Mouse (Mus musculus) limb, embryonic 12.5 days (tissue): ENCODE results near the gene Ccdc117. TPM values are rescaled to one million over a fixed set of nuclear protein-coding genes. Genes with fewer than 3 reads are reported as not detected.

Source experiments
- ATAC-seq: fragments of 200-750 bp; cut with Nextera tagmentation; 2 replicates; pipeline ENCODE4 v1.8.0; 2017; ENCODE audit warnings: low read depth, moderate TSS enrichment; ENCODE audit not compliant: insufficient number of reproducible peaks, insufficient read depth, low FRiP score, low TSS enrichment
- H3K27ac ChIP-seq: fragments of 300-500 bp; sonication (generic); 2 replicates; pipeline ENCODE4 v1.5.1; 2016; ENCODE audit warnings: mild to moderate bottlenecking, moderate library complexity
- H3K27me3 ChIP-seq: fragments of 300-500 bp; sonication (generic); 2 replicates; pipeline ENCODE4 v1.6.1; 2016; ENCODE audit warnings: mild to moderate bottlenecking, moderate library complexity
- H3K36me3 ChIP-seq: fragments of 300-500 bp; sonication (generic); 2 replicates; pipeline ENCODE4 v1.6.1; 2016; ENCODE audit warnings: mild to moderate bottlenecking, moderate library complexity
- H3K4me1 ChIP-seq: fragments of 300-500 bp; sonication (generic); replicated peaks from 2 replicates; pipeline ENCODE4 v1.6.1; 2016
- H3K4me2 ChIP-seq: fragments of 300-500 bp; sonication (generic); 2 replicates; pipeline ENCODE4 v1.6.1; 2016; ENCODE audit warnings: mild to moderate bottlenecking, moderate library complexity
- H3K4me3 ChIP-seq: fragments of 300-500 bp; sonication (generic); replicated peaks from 2 replicates; pipeline ENCODE4 v1.5.1; 2016; ENCODE audit warnings: mild to moderate bottlenecking
- H3K9ac ChIP-seq: fragments of 300-500 bp; sonication (generic); replicated peaks from 2 replicates; pipeline ENCODE4 v1.6.1; 2016; ENCODE audit warnings: mild to moderate bottlenecking, moderate library complexity
- H3K9me3 ChIP-seq: fragments of 300-500 bp; sonication (generic); 2 replicates; pipeline ENCODE4 v1.6.1; 2016; ENCODE audit warnings: mild to moderate bottlenecking, moderate library complexity
- WGBS: fragments of 180-500 bp; shearing (Covaris S2); methylation state at CpG from one replicate; pipeline ENCODE4 v1.1.7; 2016; 5-methylcytosine and 5-hydroxymethylcytosine counted together
- polyA plus RNA-seq: library from polyadenylated mRNA; unstranded; fragments of >200 nt; fragmentation: Nextera tagmentation; extraction: Ambion mirVana; gene quantifications from 2 replicates; pipeline ENCODE4 v1.2.1, GENCODE M21; 2016

The Ccdc117 gene
- polyA plus RNA-seq, 1 experiment from 2014 or later = 30.1 TPM

DNA sequence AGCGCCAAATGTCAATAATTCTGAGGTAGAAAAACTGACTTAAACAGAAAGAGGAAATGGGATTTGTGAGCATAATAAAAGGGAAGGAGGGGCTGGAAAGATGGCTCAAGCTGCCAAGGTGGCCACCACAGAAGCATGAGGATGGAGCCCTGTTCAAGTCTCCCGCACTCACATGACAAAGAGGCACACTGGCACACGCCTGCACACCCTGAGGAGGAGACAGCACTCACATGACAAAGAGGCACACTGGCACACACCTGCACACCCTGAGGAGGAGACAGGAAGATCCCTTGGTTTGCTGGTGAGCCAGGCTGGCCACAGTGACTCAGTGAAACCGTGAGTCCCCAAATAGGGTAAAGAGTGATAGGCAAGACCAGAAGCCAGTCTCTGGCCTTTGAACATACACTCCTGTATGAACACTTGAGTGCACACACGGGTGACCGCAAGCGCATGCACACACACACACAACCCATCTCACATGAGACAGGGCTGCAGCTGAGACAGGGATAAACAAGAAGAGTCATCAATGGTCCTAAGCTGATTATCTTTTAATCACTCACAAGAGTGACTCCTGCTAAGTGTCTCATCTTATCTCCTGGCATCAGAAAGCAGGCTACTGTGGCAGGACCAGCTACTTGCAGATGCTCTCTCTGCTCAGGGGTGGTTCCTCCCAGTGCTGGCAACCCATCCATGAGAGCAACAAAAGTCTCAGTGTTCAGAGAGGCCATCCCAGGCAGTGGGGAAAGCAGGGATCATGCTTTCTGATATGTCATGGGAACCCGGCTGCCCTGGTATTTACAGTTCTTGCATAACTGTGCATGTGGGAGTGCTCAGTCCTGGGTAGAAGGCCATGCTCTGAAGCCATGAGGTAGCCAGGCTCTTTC is 32.5 kb downstream of the Ccdc117 start:
- Histone ChIP-seq H3K36me3 (no peaks in the 10 kb centered on the region), H3K9ac (no peak overlapping the region), H3K9me3 (no peaks in the 10 kb centered on the region), H3K27me3 (no peaks in the 10 kb centered on the region), H3K4me2 (no peak overlapping the region), H3K4me1 (no peaks in the 10 kb centered on the region), H3K4me3 (no peak overlapping the region), H3K27ac (no peak overlapping the region)
- ATAC-seq = no peak
- 81% methylated on average over 8 of the region's 8 CpGs for WGBS

DNA sequence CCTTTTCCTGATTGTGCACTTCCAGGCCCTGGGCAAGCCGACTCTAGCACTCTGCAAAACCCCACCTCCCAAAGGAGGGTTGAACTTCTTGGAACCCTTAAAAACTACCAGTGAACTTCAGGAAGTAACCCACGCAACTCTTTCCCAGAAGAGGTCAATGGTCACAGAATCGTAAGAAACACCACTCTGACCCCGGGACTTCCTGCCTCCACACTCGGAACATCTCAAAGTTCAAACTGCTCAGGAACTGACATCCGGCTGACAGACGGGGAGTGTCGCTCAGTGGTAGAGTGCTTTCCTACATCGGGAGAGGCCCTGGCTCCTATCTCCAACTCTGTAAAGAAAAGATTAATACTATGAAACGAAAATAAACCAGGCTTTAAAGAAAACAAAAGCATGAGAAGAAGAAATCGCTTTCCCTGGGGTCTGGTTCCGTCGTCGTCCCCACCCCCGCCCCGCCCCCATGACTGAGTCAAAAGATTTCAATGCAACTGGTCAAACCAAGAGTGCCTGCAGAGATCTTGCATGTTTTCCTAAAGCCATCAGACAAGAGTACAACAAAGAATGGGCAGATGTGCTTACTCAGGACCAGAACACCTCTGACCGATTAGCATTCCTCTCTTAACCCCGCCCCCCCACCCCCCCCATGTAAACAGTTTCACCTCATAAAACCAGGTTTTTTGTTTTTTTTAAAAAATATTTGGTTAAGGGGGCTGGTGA is 36.0 kb downstream of the Ccdc117 start:
- no peak overlapping the region for H3K4me3 ChIP-seq
- ATAC-seq = no peak

DNA sequence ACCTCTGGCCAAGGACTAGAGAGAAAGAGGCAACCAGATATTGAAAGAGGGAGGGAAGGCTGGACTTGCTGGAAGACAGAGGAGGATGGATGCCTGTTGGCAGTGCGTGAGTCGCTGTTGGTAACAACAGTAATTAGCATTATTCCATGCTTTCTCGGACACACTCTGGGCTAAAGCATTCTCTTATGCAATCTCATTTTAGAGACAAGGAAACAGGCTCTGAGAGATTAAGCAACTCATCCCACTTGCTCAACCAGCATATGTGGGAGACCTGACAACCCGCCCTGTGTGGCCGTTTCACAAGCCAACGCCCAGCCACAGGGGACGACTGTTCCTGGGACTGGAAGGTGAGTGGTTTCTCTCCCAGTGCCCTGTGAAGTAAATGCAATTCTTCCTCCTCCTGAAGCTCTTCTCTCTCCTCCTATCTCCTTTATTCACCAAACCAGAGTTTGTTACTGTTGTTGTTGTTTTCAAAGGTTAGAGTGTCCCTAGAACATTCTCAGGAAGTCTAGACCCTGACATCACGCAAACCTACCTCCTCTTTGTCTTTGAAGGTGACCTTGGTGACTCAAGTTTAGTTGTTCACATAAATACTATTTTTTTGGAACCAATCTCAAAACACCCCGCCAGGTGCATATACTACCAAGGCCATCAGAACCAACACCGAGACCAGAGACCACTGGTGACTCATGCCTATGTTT is 39.5 kb downstream of the Ccdc117 start:
- Histone ChIP-seq H3K9me3 (no peaks in the 10 kb centered on the region), H3K27ac (no peak overlapping the region), H3K4me3 (no peak overlapping the region), H3K9ac (no peak overlapping the region), H3K27me3 (no peaks in the 10 kb centered on the region), H3K4me2 (no peak overlapping the region), H3K36me3 (no peaks in the 10 kb centered on the region), H3K4me1 (no peaks in the 10 kb centered on the region)
- no peak for ATAC-seq
- 86% methylated on average over 10 of the region's 10 CpGs for WGBS

More for the DNA sequence above, 36.0 kb downstream of the Ccdc117 start:
- Histone ChIP-seq H3K36me3 (no peaks in the 10 kb centered on the region), H3K9me3 (no peaks in the 10 kb centered on the region), H3K4me2 (peak overlapping the region; percentile 15; the same call in 1 of the 2 replicates), H3K27me3 (no peaks in the 10 kb centered on the region), H3K4me1 (no peaks in the 10 kb centered on the region), H3K9ac (no peak overlapping the region), H3K27ac (no peak overlapping the region)
- WGBS = 43% methylated on average over 18 of the region's 18 CpGs

DNA sequence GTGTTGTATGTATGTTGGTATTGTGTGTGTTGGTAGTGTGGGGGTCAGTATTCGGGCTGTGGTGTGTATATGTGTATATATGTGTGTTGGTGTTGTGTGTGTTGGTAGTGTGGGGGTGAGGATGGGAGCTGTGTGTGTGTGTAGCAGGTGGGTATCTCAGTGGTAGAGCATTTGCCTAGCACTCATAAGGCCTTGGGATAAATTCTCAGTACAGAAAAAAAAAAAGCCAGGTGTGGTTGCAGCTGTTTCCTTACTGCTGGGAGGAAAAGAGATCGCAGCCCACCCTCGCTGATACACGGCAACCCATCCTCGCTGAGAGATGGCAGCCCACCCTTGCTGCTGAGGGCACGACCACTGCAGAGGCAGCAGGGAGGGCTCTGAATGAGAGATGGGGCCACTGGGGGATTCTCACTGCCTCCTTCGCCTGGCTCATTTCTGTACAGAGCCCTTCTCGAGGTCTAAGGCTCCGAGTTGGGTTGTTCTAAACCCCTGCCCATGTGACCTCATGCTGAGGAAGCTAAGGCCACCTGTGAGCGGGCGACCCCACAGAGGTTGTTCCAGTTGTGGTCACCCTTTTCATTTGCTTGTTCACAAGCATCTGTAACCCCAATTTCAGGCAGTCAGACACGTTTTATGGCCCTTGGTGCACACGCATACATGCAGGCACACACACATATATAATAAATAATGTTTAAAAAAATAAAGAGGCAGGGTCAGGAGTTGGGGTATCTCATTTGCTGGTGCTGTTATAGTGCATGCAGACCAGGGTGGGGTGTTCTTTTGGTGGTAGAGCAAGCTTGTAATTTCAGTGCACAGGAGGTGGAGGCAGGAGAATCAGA is 40.9 kb downstream of the Ccdc117 start:
- H3K4me1 ChIP-seq = no peaks in the 10 kb centered on the region
- H3K4me3 ChIP-seq = no peak overlapping the region
- no peaks in the 10 kb centered on the region for H3K27me3 ChIP-seq
- H3K36me3 ChIP-seq = no peaks in the 10 kb centered on the region
- WGBS = 78% methylated on average over 13 of the region's 13 CpGs
- H3K27ac ChIP-seq = no peak overlapping the region
- no peaks in the 10 kb centered on the region for H3K9me3 ChIP-seq
- no peak for ATAC-seq
- no peak overlapping the region for H3K4me2 ChIP-seq
- no peak overlapping the region for H3K9ac ChIP-seq

DNA sequence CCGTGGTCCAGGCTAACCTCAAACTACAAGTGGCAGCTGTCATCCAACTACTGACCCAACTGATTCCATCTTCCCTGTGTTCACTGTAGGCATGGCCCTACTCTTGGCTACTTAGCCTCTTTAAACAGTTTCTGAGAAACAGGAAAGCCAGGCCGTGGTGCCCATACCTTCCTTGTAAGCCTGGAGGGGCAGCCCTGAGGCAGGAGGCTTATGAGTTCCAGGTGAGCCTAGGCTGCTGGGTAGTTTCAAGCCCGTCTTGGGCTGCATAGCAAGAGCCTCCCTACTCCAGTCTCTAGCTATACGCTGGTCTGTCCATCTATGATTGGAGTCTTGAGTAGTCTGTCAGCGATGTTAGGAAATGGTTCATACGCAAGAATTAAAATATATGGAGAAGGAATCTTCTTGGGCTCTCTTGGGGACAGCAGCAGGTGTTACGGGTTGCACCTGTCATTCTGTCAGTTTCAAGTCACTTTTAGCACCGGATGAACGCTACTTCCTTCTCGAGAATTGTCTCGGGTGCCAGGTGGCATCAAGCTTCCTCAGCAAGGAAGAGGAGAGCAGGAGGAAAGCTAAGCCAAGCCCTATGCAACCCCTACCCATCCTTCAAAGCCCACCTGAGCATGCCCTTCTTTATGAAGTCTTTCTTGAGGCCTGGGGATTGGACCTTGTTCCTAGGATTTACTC is 41.9 kb downstream of the Ccdc117 start:
- no peaks in the 10 kb centered on the region for H3K27me3 ChIP-seq
- H3K27ac ChIP-seq = no peak overlapping the region
- no peak for ATAC-seq
- no peak overlapping the region for H3K9ac ChIP-seq
- 83% methylated on average over 11 of the region's 11 CpGs for WGBS
- no peak overlapping the region for H3K4me3 ChIP-seq
- H3K4me2 ChIP-seq = no peak overlapping the region
- H3K9me3 ChIP-seq = no peaks in the 10 kb centered on the region
- H3K36me3 ChIP-seq = no peaks in the 10 kb centered on the region
- H3K4me1 ChIP-seq = no peaks in the 10 kb centered on the region

DNA sequence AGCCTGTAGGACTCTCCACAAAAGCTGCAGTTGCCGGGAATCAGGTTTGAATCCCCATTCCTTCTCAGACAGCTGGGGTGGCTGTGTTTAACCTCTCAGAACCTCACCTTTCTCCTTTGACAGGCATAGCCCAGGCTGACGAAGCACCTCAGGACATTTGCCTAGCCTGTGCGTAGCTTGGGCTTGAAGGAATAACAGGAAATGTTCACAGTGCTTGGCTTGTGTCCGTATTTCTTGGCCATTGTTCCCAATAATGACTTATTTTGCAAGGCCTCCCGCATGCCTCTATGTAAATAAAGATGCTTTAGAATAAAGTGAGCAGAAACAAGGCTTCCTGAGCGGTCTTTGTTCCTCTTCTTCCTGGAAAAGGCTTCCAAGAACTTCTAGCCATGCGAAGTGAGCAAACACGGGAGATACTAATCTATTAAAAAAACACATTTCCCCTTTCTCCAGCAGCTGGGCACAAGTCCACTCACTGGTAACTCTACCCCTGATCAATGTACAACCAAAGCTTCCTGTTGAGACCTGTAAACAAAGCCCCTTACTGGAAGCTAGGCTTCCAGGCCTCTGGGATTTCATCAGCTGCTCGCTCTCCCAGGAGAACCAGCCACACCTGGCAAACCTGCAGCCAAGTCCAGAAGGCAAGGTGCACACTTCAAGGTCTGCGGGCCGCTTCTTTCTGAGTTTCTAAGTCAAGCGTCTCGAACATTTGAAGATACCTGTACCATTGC is 42.9 kb downstream of the Ccdc117 start:
- H3K27me3 ChIP-seq = no peaks in the 10 kb centered on the region
- WGBS = 78% methylated on average over 13 of the region's 13 CpGs
- no peak overlapping the region for H3K4me3 ChIP-seq
- no peak for ATAC-seq
- H3K27ac ChIP-seq = no peak overlapping the region
- H3K9ac ChIP-seq = no peak overlapping the region
- no peaks in the 10 kb centered on the region for H3K9me3 ChIP-seq
- no peaks in the 10 kb centered on the region for H3K36me3 ChIP-seq
- no peak overlapping the region for H3K4me2 ChIP-seq
- no peaks in the 10 kb centered on the region for H3K4me1 ChIP-seq

DNA sequence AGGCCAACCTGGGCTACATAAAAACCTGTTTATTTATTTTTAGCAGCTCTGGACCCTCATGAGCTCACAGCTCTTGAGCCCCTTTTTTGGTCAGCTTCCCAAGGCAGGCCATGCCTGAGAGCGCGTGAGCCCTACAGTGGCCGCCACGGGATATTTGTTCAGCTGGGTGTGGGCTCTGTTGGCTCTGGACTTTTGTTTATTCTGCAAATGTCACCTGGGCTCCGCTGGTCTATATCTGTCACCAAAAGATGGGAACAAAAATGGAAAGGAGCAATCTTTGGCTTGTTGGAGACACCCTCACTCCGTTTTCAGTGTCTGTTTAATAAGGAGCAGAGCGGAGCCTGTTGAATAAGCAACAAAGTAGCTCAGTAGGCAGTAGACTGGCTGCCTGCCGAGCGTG is 43.6 kb downstream of the Ccdc117 start:
- Histone ChIP-seq H3K9ac (no peak overlapping the region), H3K4me2 (no peak overlapping the region), H3K27ac (no peak overlapping the region), H3K9me3 (no peaks in the 10 kb centered on the region), H3K4me1 (no peaks in the 10 kb centered on the region), H3K36me3 (no peaks in the 10 kb centered on the region), H3K4me3 (no peak overlapping the region), H3K27me3 (no peaks in the 10 kb centered on the region)
- ATAC-seq = no peak
- WGBS = 87% methylated on average over 9 of the region's 9 CpGs

DNA sequence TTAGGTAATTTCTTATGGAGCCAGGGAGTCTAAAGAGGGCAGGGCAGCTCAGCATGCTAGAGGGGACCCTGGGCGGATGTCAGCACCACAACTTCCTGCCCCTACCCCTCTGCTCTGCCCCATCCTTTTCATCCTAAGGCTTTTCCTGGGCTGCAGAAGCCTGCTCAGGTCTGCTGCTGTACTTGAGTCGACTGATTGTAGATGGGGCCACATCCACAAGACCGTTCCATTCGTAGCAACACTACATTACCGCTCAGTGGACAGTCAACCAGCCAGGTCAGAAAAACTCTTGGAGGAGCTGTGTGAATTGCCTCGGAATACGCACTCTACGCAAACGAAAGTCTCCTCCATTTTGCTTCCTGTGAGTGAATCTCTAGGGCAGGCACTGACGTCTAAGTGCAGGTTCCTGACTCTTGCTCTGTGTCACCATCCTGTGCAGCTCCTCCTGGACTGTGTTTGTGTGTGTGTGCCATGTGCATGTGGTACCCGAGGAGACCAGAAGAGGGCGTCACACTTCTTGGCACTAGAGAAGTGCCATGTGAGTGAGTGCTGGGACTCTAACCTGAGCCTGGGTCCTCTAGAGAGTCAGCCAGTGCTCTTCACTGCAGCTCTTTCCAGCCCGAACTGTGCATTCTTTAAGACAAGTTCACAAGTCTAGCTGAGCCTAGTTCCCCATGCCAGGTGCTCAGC is 45.3 kb downstream of the Ccdc117 start:
- Histone ChIP-seq H3K4me3 (no peak overlapping the region), H3K4me2 (no peak overlapping the region), H3K36me3 (no peaks in the 10 kb centered on the region), H3K27ac (no peak overlapping the region), H3K9me3 (no peaks in the 10 kb centered on the region), H3K4me1 (no peaks in the 10 kb centered on the region), H3K9ac (no peak overlapping the region), H3K27me3 (no peaks in the 10 kb centered on the region)
- no peak for ATAC-seq
- 91% methylated on average over 13 of the region's 13 CpGs for WGBS

DNA sequence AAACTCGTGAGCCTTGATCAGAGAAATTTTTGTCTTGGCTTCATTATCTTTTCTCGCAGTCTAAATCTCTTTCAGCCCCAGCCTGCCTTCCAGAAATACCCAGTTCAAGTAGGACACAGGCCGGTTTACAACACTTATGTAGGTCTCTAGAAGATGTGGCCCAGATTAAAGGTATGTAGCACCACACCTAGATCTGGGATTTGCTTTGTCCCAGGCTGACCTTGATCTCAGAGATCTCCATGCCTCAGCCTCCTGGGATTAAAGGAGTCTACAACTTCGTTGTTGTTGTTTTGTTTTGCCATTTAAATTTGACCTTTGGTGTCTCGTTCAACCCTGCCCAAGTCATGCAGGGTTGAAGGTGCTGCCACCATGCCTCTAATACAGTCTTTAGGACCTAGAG is 46.1 kb downstream of the Ccdc117 start:
- no peak for ATAC-seq
- no peaks in the 10 kb centered on the region for H3K27me3 ChIP-seq
- H3K4me3 ChIP-seq = no peak overlapping the region
- H3K9me3 ChIP-seq = no peaks in the 10 kb centered on the region
- no peaks in the 10 kb centered on the region for H3K4me1 ChIP-seq
- no peaks in the 10 kb centered on the region for H3K36me3 ChIP-seq
- H3K9ac ChIP-seq = no peak overlapping the region
- WGBS = 81% methylated on average over 5 of the region's 5 CpGs
- H3K4me2 ChIP-seq = no peak overlapping the region
- no peak overlapping the region for H3K27ac ChIP-seq
